Mouse (Mus musculus) liver, adult 2 months (tissue): ENCODE data around the gene Mettl5.

Experiments
- CTCF ChIP-seq: fragments of 200-500 bp; IDR thresholded peaks from 2 replicates; pipeline ENCODE4 v1.5.1; 2011; ENCODE audit warnings: low read depth, low read length, control low read depth
- POLR2A ChIP-seq: fragments of 200-500 bp; IDR thresholded peaks from 2 replicates; pipeline ENCODE4 v1.6.1; 2011; ENCODE audit warnings: low read length, control low read depth; ENCODE audit not compliant: insufficient read depth; ENCODE audit errors: extremely low read depth

DNA sequence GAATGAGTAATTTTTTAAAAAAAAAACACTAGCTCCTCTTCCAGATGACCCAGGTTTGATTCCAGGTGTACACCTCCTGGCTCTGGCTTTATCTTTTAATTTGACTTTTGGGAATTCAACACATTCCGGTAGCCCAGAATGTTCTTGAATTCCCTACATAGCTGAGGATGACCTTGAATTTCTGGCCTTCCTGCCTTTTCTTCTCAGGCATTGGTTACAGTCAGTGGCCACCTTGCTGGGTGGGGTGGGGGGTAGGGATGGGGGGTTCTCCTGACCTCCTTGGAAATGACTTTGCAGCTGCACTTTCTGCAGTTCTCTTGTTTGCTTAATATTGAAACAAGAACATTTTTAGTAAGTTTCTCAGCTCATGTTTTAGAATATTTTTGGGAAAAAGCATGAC lies 7.7 kb upstream of the Mettl5 start:
- TF ChIP-seq POLR2A (no peak), CTCF (no peak)
